Mouse (Mus musculus): ENCODE results near the gene Olfr1341. TPM values are rescaled to one million over a fixed set of nuclear protein-coding genes. Genes with fewer than 3 reads are reported as not detected.

Gene Olfr1341
- total RNA-seq (2023) = not detected

GRCm38 (mm10) chr4:118703223-118703622 is at the start of gene Olfr1341:
Gene Olfr1341 (plus strand): TSS chr4:118703523.

GRCm38 (mm10) chr4:118658652-118659051 is 44.7 kb upstream of the Olfr1341 start, which contains the start of gene Olfr62:
Gene Olfr62 (plus strand): TSS chr4:118658952.

GRCm38 (mm10) chr4:118692412-118692973 is 10.8 kb upstream of the Olfr1341 start, which contains the start of gene Olfr1342:
Gene Olfr1342 (minus strand): TSS chr4:118692756.

DNA sequence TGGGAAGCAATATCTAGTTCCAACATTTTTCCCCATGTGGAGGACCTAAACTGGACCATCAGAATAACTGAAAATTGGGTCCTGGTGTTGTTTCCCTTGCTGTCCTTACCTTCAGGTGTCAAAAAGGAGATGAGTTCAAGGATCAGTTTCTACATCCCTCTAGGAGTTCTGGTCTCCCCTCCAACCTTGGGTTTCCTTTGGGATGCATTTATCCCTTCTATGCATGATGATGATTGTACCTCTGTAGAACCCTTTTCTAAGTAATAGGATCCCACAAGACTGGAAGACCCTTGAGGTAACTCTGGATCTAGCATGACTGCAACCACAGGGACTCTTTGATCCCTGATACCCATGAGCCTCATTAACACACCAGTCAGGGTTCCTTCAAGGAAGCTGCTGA is 16.5 kb downstream of the Olfr1341 start, which contains the start of gene Olfr1340:
Gene Olfr1340 (plus strand): TSS at position 301 of the 400 bp plus-strand sequence.

GRCm38 (mm10) chr4:118731875-118732274 is 28.6 kb downstream of the Olfr1341 start, which contains the start of gene Olfr1339:
Gene Olfr1339 (plus strand): TSS chr4:118732175.

GRCm38 (mm10) chr4:118758637-118759036 is 55.3 kb downstream of the Olfr1341 start, which contains the start of gene Olfr1338:
Gene Olfr1338 (minus strand): TSS chr4:118758737.

Other genes with a start within 250 kb of the Olfr1341 start
- under 1 TPM; 0.77 to 0.99 TPM for gene Mpl, start 246.0 kb upstream of the Olfr1341 start, total RNA-seq (2023)
- gene Tie1, start 213.5 kb upstream of the Olfr1341 start, total RNA-seq (2023) = 1 to 10 TPM; 3.3 to 3.4 TPM
- gene 2610528J11Rik, start 176.5 kb upstream of the Olfr1341 start, total RNA-seq (2023) = not detected
- gene Tmem125, start 159.5 kb upstream of the Olfr1341 start, total RNA-seq (2023) = under 1 TPM in 1 of 2 experiments, not detected in 1; 0.18 TPM
- 1 to 10 TPM; 2.0 to 2.3 TPM for gene Cfap57, start 82.7 kb upstream of the Olfr1341 start, total RNA-seq (2023)
- gene Ebna1bp2, start 82.7 kb upstream of the Olfr1341 start, total RNA-seq (2023) = 10 to 100 TPM; 38.3 to 43.4 TPM
- not detected for gene Olfr62, start 44.6 kb upstream of the Olfr1341 start, total RNA-seq (2023)
- not detected for gene Olfr1342, start 10.8 kb upstream of the Olfr1341 start, total RNA-seq (2023)
- not detected for gene Olfr1340, start 16.6 kb downstream of the Olfr1341 start, total RNA-seq (2023)
- not detected for gene Olfr1339, start 28.7 kb downstream of the Olfr1341 start, total RNA-seq (2023)
- not detected for gene Olfr1338, start 55.2 kb downstream of the Olfr1341 start, total RNA-seq (2023)
- gene Olfr1337, start 79.1 kb downstream of the Olfr1341 start, total RNA-seq (2023) = not detected
- gene Olfr1335, start 106.4 kb downstream of the Olfr1341 start, total RNA-seq (2023) = not detected
- not detected for gene Olfr1333, start 132.8 kb downstream of the Olfr1341 start, total RNA-seq (2023)
- not detected for gene Olfr1331, start 161.1 kb downstream of the Olfr1341 start, total RNA-seq (2023)
- gene Olfr1330, start 185.1 kb downstream of the Olfr1341 start, total RNA-seq (2023) = not detected
- not detected for gene Olfr1329, start 213.9 kb downstream of the Olfr1341 start, total RNA-seq (2023)
- gene Olfr1328, start 235.1 kb downstream of the Olfr1341 start, total RNA-seq (2023) = not detected